Mouse (Mus musculus) urinary bladder, postnatal 0 days (tissue): ENCODE results near the gene Galnt12. TPM values are rescaled to one million over a fixed set of nuclear protein-coding genes. Genes with fewer than 3 reads are reported as not detected.

Source experiments
- polyA plus RNA-seq: library from polyadenylated mRNA; unstranded; fragments of >200 nt; fragmentation: Nextera tagmentation; extraction: Ambion mirVana; gene quantifications from 2 replicates; pipeline ENCODE4 v1.2.1, GENCODE M21; 2015

The Galnt12 gene
- 3.3 and 4.0 TPM in 2 replicates for polyA plus RNA-seq

DNA sequence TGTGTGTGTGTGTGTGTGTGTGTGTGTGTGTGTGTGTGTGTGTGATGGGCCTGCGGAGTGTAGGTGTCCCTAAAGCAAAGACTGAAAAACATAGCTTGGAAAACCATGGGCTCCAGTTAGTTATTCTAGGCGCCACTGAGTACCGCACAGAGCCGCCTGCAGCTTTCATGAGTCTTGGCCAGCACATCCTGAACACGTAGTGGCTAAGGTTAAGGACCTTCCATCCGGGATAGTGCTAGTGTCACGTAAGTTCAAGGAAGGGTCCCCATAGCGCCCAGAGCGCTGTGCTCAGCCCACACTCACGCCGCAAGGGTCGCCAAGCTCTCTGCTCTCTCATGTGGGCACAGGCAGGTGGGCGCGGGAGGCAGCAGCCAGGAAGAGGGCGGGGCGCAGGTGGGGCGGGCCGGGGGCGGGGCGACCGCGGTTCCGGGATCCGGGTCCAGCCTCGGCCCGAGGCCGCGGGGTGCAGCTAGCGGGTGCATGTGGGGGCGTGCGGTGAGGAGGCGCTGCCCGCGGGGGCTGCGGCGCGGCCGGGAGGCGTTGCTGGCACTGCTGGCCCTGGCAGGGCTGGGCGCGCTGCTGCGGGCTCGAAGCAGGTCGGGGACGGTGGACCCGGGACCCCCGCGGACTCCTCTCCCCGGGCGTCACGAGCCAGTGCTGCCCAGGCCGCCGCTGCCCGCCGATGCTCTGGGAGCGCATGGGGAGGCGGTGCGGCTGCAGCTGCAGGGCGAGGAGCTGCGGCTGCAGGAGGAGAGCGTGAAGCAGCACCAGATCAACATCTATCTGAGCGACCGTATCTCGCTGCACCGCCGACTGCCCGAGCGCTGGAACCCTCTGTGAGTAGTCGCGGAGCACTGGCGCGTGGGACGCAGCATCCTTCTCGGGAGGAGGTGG, at the start of gene Galnt12:
Gene Galnt12 (plus strand): TSS at position 417 of the 894 bp plus-strand sequence.

DNA sequence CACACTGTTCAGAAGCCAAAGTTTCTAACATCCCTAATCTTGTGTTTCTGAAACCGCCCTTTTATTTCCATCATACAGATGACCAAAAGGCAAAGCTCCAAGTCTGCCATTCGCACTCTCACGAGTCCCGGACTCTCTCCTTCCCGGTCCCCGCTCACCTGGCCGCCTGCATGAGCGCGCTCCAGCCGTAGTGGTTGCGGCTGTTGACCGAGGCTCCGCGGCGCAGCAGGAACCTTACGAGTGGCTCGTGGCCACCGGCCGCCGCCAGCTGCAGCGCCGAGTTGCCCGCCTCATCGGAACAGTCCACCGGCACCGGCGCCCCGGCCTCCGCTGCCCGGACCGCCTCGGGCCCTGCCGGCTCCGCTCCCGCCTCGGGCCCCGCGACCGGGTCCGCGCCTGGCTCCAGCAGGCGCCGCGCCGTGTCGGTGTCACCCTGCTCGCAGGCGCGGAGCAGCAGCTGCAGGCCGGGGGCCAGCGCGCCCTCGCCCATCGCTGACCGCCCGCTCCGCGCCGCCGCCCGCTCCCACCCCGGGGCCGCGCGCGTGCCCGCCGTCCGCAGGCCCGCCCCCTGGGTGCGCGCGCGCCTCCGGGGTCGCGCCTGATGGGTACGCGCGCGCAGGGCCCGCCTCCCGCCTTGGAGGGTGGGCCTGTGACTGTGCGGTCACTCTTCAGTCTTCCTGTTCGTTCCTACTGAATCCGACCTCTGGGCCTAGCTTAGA, 34.8 kb upstream of the Galnt12 start, which contains the start of gene Anks6:
Gene Anks6 (minus strand): TSS at position 637 of the 719 bp plus-strand sequence.

Other genes with a start within 250 kb of the Galnt12 start
- gene Gabbr2, start 100.0 kb upstream of the Galnt12 start, polyA plus RNA-seq = 0.07 and 0.16 TPM in 2 replicates
- 2.3 and 2.8 TPM in 2 replicates for gene Anks6, start 34.5 kb upstream of the Galnt12 start, polyA plus RNA-seq
- gene Col15a1, start 116.3 kb downstream of the Galnt12 start, polyA plus RNA-seq = 64.3 and 87.8 TPM in 2 replicates